Mouse (Mus musculus): ENCODE measurements around the gene Smim1.
A peak's percentile ranks its signal among the peaks of the same experiment; 100 is the strongest.

The Smim1 gene

DNA sequence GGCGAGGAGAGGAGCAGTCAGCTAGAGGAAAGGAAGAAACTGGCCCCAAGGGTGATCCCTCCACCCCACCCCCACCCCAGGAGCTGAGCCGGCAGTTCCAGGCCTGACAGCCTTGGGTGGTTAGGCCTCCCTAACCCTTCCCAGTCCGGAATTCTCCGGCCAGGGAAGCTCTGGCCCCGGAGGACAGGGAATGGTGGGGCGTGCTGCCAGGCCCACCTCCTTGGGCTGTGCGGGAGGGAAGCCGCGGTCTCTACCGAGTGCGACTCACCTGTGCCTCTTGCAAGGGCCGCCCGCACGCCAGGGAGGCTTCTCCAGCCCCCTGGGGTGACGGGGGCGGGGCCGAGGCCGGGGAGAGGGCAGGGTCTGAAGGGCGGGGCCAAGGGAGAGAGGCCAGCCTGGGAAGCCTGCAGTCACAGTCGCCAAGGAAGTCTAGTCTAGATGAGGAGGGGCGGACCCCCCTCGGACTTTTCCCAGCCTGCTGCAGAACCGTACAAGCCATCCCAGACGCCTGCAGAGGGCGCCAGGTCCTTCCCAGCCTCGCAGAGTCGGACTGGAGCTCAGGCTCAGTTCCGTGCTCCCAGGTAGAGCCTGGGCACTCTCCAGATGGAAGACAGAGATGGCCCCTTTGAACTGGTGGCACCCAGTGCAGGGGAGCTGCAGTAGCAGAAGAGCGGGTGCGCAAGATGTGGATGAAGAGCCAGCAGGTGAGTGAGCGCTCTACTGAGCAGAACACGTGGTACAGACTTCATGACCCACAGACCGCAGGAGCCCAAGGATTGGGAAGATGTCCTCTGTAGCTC is at the start of gene Smim1:
Gene Smim1, minus strand, starts transcription at position 590 of the 800 bp plus-strand sequence.
- DNase-seq (ENCODE audit: low read depth, low spot score) = peak; percentile 84

DNA sequence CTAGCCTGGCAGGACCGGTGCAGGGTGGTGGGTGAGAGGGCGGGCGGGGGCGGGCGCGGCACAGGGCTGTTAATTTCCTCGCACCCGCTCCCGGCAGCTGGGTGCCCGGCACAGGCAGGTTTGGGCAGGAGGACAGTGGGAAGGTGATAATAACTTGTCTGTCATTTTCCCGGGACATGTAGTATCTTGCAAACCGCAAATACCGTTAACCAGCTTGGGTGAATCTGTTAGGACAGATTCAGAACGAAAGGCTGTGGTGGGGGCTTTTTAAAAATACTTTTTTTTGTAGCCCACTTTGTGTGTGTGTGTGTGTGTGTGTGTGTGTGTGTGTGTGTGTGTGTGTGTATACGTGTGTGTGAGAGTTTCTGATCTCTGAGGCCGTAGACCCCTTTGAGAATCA is 45.9 kb upstream of the Smim1 start:
- peak; percentile 25 for DNase-seq (ENCODE audit: low read depth, low spot score)

DNA sequence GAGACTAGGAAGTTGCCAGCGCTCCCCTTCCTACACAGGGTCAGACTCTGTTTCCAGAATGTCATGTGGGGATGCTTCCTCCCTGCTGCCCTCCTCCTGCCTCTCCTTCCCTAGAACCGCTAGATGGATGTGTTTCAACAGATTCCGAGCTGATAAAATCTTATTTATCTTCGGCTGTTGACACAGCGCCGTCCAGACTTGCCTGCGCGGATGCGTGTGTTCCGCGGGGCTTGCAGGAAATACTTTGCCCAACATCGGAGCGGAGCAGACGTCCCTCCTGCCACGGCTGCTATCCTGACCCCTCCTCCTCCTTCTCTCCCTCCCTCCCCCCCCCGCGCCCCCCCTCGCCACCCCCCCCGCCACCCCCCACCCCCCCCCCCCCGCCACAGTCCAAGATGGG is 45.5 kb upstream of the Smim1 start:
- DNase-seq (ENCODE audit: low read depth, low spot score) = no peak

DNA sequence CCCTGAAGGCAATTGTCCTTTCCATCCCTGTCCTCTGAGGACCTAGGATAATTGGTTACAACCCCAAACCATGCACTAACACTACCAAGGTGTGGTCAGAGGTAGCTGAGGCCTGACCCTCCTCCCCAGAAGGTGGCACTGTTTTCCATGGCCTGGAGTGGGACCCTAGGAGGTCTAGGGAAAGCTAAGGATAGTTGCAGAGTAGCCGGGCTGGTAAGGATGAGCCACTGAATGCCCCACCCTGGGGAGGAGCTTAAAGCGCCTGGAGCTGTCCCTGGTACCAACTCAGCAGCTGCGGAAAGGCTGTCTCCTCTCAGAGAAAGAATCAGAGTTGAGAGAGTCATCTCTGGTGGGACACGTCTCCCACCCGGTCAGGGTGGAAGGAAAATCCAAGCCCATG is 44.9 kb upstream of the Smim1 start:
- DNase-seq (ENCODE audit: low read depth, low spot score) = peak; percentile 46

DNA sequence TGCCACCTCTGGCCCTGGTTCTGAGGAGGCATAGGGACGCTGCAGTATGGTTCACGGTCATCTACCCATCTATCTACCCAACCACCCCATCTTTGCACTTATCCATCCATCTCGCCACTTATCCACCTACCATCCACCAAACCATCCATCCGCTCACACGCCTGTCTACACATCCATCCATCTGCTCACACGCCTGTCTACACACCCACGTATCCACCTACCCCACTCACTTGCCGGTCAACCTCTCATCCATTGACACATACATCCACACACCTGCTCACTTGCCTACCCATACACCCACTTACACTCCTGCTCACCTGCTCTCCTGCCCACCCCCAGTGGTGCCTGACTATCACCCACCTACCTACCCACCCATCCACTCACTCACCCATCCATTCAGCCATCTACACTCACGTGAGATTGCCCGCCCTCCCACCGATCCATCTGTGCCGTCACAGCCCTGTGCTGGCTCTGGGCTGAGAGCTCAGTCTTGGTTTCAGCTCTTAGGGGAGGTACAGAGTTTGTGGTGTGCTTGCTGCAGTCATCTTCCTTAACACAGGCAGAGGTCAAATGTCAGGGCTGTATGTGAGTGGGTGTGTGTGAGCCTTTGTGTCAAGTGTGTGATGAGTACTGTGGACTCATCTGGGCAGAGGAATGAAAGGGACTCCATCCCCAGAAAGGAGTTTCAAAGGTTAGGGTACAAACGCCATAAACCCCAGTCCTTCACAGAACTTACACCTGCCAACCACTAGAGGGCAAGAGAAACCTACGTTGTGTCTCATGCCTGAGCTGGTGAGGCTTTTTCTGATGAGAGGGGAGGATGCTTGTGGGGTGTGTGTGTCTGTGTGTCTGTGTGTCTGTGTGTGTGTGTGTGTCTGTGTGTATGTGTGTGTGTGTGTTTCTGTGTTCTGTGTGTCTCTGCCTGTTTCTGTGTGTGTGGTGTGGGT is 39.1 kb upstream of the Smim1 start:
- peak; percentile 80 for DNase-seq (ENCODE audit: low read depth, low spot score)

DNA sequence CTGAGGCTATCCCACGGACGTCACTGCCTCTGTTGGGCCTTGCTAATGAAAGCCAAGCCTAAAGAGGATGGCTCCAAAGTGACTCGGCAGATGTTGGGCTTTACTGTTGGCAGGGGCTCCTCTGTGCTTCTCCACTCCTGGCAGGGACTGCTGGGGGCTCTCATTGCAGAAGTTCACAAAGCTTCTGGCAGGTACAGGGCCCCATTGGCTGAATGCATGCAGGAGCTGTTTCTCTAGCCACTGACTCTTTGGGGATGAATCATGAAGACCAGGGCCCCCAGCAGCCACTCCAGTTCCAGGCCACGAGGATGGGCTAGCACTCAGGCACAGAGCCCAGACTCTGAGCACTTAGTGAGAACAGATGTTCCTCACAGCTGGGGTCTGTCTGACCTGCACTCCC is 31.7 kb upstream of the Smim1 start:
- no peak for DNase-seq (ENCODE audit: low read depth, low spot score)

DNA sequence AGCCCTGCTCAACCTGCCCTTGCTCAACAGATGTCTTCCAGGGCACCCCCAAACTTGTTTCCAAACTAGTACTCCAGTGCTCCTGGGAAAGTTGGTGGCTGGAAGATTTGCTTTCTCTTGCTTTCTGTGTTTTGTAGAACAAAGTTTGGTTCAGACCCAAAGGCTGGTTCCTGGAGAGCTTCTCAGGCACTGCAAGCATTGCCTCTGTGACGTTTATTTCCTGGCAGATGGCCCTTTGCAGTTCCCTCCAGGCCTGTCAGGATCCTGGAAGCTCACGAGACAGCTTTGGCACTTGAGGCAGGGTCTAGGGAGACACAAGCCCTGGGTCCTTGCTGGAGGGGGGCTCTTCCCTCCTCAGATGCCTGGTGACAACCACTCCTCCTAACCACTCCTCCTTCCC is 30.6 kb upstream of the Smim1 start:
- DNase-seq (ENCODE audit: low read depth, low spot score) = peak; percentile 16

DNA sequence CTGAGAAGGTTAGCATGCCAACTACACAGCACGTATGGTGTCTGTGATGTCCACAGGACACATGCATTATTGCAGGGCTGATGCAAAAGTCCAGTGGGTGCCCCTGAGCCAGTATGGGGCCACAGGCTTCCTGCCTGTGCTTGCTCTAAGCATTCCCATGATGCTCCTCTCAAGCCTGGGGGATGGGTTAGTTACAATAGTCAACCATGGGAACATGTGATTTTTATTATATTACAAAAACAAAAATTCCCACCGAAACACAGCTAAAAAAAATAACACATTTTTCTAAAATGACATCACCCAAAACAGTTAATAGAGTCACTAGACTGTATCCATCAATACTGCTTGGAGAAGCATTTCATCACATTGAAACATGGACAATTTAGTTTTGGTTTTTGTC is 30.0 kb upstream of the Smim1 start:
- DNase-seq (ENCODE audit: low read depth, low spot score) = no peak

DNA sequence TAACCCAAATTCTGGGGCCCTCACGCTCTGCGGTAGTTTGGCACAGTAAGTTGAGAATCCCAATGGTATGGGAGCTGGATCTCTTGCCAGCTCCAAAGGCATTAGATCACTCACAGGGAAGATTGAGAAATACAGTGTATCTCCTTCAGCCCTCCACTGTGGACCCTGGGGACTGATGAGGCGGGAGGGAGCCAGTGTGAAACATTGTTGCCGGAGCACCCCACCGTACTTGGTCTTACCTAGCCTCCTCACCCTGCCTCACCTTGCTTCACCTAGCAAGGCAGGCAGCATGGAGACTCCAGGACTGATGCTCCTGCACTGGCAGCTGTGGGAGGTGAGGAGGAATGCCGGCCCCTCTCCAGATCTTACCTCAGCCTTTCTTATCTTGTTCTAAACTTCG is 29.5 kb upstream of the Smim1 start:
- no peak for DNase-seq (ENCODE audit: low read depth, low spot score)

DNA sequence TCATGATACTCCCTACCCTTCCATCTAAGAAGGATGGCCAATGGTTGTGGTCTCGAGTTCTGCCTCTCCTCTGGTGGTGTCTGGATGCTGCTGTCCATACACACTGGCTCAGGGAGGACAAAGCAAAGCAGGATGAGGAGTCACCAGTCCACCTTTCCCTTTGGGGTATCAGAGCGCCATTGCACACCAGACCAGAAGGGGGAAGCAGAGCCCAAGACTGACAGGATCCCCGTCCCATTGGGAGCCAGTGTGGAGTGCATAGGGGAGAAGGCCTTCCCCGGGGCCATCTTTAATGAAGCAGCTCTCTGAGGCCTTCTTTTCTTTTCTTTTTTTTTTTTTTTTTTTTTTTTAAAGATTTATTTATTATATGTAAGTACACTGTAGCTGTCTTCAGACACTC is 27.0 kb upstream of the Smim1 start:
- DNase-seq (ENCODE audit: low read depth, low spot score) = no peak

DNA sequence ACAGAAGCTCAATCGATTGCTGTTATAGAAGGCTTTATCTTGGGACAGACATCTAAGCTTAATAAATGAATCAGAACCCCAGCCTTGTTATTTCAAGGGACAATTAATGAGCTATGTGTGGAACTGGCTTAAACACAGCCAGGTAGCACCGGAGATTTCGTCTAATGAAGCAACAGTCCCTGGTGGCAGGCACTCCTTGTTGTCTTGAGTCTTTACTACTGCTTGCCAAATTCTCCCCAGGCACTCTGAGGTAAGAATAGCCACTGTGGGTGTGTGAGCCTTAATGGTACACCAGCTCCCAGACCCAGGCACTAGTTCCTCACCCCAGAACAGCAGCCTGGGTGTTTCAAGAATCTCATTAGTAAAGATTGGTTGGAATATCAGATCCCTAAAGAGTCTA is 25.4 kb upstream of the Smim1 start:
- DNase-seq (ENCODE audit: low read depth, low spot score) = peak; percentile 59

DNA sequence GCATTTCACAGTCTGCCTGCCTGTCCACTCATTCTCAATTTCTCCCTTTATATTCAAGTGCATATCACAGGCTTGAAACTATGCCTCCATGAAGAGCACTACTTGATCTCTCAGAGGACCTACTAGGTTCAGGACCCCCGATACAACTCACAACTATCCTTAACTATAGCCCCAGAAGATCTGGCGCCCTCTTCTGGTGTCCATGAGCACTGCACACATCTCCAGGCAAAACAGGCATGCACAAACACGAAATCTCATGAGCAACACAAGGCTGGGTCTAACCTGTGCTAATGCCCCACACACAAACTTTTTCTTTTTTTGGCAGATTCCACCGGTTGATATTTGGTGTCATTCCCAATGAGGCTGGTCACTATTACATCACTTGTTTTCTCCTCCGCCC is 19.8 kb upstream of the Smim1 start:
- DNase-seq (ENCODE audit: low read depth, low spot score) = no peak

DNA sequence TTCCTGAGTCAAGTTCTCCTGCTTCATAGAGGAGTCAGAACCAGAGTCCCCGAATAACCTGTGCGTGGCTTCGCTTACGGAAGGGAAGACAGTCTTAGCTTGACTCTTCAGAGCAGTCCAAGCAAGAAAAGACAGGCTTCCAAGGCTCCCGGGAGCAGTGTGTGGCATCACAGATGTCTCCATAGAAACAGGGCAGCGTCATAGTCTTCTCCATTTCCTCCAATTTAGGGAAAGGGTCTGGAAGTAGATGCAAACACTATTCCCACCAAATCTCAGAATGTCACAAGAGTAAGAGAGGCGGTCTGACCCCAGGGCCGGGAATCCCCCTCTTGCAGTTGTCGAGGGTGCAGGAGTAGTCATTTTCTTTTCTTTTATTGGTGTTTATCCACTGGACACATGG is 16.5 kb upstream of the Smim1 start, which contains the start of gene Ccdc27:
Gene Ccdc27, minus strand, starts transcription at position 101 of the 400 bp plus-strand sequence.
- DNase-seq (ENCODE audit: low read depth, low spot score) = no peak

DNA sequence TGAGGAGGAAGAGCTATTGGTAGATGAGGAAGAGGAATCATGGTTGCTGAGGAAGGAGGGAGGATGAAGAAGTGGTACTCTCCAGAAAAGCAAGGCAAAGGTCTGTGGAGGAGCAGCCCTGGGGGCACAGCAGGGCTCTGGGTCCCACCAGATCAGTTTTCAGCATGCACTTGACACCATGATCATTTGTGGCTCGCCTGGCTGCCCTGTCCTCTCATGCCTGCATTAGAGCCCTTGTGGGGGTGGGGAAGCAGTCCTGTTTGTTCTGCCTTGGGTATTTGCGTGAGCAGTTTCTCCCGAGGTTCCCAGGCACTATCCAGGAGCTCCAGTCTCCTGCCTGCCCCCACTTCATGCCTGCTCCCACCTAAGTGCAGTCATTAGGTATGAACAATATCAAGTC is 11.1 kb upstream of the Smim1 start:
- DNase-seq (ENCODE audit: low read depth, low spot score) = no peak

DNA sequence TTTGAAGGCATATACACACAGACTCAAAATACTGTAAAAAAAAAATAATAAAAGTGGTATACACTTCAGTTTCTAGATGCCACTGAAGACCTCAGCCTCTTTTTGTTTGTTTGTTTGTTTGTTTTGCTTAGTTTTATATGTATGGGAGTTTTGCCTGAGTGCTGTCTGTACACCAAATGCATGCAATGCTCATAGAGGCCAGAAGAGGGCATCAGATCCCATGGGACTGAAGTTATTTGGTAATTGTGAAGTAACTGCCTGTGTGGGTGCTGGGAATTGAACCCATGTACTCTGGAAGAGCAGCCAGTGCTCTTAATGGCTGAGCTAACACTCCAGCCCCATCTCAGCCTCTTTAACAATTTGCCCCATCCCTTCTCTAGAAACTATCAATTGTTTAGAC is 2.6 kb upstream of the Smim1 start:
- DNase-seq (ENCODE audit: low read depth, low spot score) = no peak

DNA sequence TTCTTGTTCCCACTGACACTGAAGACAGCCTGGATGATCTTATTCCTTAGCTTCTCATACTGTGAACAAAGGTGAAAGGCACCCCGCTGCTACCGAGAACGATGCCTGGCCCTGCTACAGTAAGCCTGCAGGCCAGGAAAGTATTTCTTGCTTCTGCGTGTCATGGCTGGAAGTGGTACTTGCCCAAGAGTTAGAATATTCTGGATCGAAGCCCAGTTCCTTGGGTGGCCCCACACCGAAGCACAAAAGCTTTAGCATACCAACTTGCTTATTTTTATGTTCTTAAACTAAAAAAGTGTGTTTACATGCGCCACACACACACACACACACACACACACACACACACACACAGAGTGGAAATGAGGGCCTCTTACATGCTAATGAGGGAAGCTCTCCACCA is 2.0 kb upstream of the Smim1 start:
- no peak for DNase-seq (ENCODE audit: low read depth, low spot score)

DNA sequence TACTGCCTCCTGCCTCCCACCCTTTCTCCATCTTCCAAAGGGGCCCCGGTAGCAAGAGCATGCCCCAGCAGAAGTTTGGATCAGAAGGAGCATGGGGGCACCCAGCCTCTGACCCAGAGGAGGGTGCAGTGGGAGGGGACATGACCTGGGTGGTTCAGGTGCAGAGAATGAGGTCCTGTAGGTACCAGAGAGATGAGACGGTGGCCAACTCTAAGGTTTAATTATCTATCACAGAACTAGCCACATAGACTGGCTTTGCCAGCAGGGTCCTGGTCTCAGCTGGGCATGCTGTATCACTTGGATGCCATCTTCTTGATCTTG is 371 bp upstream of the Smim1 start:
- no peak for DNase-seq (ENCODE audit: low read depth, low spot score)

DNA sequence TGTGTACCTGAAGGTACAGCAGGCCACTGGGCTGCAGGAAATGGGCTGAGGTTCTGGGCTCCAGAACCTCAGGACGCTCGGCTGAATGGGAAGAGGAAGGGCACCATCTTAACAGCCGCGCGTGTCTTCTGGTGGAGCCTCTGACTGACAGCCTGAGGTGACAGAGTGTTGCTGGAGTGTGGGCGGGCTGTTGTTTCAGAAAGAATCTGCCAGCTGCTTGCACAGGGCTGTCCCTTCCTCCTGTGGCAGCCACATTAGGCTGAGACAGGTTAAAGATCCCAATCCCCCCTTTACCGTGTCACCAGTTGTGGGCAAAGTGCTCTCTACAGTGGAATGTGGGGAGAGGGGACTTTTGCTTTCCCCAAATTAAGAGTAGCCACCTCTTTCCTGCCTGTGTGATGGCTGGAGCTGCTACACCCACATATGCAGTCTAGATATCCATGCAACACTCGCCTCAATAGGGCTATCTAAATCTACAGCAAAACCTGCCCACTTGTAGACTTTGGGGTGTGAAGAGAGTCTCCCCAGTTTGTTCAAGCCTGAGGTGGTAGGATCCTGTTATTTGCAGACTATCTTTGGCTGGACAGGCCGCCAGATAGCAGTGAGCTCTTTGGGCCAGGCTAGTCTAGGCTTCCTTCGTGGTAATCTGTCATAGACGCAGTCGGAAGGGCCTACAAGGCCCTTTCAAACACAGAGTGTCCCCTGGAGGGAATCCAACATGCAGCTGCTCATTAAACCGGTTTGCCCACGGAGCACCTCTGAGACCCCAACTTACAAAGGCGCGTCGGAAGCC is 1.1 kb downstream of the Smim1 start:
- peak; percentile 81 for DNase-seq (ENCODE audit: low read depth, low spot score)

DNA sequence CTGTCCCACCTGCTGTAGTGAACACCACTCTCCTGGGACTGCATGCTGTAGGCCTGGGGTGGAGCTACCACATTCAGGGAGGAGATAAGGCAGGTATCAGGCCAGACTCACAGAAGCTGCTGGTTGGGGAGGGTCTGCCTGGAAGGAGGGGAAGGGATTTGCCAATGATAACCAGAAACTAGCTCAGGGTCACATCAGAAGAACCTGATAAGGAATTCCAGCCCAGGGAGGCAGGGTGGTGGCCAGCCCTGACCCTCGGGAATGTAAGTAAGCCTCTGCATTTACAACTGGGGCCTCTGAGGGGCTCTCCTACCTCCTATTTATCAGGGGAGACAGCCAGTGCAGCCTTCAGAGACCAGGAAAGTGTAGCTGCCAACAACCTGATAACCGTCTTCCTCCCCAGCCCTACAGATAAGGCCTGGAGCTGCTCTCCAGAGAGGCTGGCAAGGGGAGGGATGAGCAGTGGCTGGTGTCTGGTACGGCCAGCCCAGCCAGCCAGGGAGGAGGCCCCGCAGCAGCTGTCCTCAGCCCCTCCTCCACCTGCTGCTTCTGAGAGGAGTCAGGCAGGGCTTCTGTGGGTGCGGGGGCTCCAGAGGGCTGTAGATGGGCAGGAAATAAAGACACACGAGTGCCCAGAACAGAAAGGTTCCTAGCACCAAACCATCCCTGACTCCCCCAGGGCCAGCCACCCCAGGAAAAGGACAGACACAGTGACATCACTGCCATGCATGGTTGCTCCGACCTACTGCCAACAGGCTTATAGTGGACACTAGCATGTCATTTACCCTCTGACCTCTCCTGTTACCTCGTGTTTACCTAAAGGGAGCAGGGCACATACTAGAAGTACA is 2.1 kb downstream of the Smim1 start:
- DNase-seq (ENCODE audit: low read depth, low spot score) = peak; percentile 83

DNA sequence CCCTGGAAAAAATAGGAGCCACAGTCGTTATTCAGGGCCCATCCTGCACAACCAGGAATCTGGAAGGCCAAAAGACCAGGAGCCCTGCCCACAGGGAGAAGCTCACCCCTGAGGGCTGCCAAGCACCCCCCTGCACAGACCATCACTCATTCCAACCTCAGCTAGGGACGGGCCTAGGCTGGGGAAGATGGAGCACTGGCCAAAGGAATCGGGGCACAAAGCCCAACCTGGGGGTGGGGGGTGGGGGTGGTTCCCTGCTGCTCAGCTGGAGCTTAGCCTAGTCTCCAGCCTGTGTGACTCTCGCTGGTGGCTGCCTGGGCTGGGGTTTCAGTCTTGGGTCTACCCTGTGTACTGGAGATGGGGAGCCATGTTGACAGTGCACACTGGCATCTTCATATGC is 3.2 kb downstream of the Smim1 start:
- peak; percentile 67 for DNase-seq (ENCODE audit: low read depth, low spot score)

DNA sequence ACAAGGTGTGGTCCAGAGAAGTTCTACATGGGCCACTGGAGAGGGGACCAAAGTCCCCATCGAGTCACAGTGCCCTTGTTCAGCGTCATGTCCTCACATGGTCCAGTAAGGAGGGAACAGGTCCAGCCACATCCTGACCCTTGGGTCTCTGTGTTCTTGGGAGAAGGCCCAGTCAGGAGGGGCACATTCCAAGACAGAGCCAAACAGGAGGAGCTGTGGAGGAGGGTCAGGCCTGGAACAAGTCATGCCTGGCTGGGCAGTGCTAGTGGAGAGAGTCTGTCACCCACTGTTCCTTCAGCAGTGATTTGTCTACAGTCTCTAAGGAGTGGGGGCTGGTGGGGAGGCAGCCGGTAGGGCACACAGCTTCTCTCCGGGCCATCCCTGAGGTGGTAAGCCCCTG is 3.6 kb downstream of the Smim1 start:
- DNase-seq (ENCODE audit: low read depth, low spot score) = no peak
